Mouse (Mus musculus) induced T-regulatory cell, adult 2 months (primary cell): Measurements from ENCODE around the gene Trmt2a.

ENCODE experiments used
- DNase-seq: peaks from one replicate; pipeline ENCODE4 v3.0.0-alpha.2; 2012; ENCODE audit warnings: low read depth

Gene Trmt2a

GRCm38 (mm10) chr16:18231451-18231850, 17.0 kb upstream of the Trmt2a start:
- DNase-seq: no peak

GRCm38 (mm10) chr16:18233451-18233850, 15.0 kb upstream of the Trmt2a start:
- DNase-seq: peak; percentile 22

GRCm38 (mm10) chr16:18233919-18234670, 14.4 kb upstream of the Trmt2a start:
- DNase-seq: peak; percentile 36

- DNase-seq: peak; percentile 71
Measured at GRCm38 (mm10) chr16:18234671-18235388, 13.6 kb upstream of the Trmt2a start, which contains the start of gene Zdhhc8. TSS of gene Zdhhc8 (minus strand) at chr16:18235136.

- no peak for DNase-seq
Measured at GRCm38 (mm10) chr16:18235389-18236065, 13.0 kb upstream of the Trmt2a start.

- no peak for DNase-seq
Measured at GRCm38 (mm10) chr16:18236676-18237501, 11.6 kb upstream of the Trmt2a start.

GRCm38 (mm10) chr16:18241581-18241980, 6.9 kb upstream of the Trmt2a start:
- no peak for DNase-seq

GRCm38 (mm10) chr16:18247521-18248399, 719 bp upstream of the Trmt2a start:
- DNase-seq: peak; percentile 61

- peak; percentile 60 for DNase-seq
Measured at GRCm38 (mm10) chr16:18249364-18249967, 987 bp downstream of the Trmt2a start.

GRCm38 (mm10) chr16:18250231-18250630, 1.8 kb downstream of the Trmt2a start:
- DNase-seq: no peak

- DNase-seq: no peak
Measured at GRCm38 (mm10) chr16:18250828-18251790, 2.6 kb downstream of the Trmt2a start.

- no peak for DNase-seq
Measured at GRCm38 (mm10) chr16:18252736-18253135, 4.3 kb downstream of the Trmt2a start.

GRCm38 (mm10) chr16:18253866-18254265, 5.4 kb downstream of the Trmt2a start:
- DNase-seq: no peak

- DNase-seq: no peak
Measured at GRCm38 (mm10) chr16:18258221-18258620, 9.7 kb downstream of the Trmt2a start, which contains the start of gene Gm49776. TSS of gene Gm49776 (minus strand) at chr16:18258321.

GRCm38 (mm10) chr16:18265024-18265423, 16.5 kb downstream of the Trmt2a start:
- DNase-seq: no peak

GRCm38 (mm10) chr16:18268182-18268581, 19.7 kb downstream of the Trmt2a start:
- DNase-seq: peak; percentile 42

- DNase-seq: no peak
Measured at GRCm38 (mm10) chr16:18275166-18275565, 26.7 kb downstream of the Trmt2a start.

- DNase-seq: no peak
Measured at GRCm38 (mm10) chr16:18288166-18288565, 39.7 kb downstream of the Trmt2a start.

- DNase-seq: peak; percentile 86
Measured at GRCm38 (mm10) chr16:18288581-18289061, 40.1 kb downstream of the Trmt2a start.
